Mouse (Mus musculus) heart, adult 2 months (tissue): ENCODE measurements around the gene Per2.

Source experiments
- CTCF ChIP-seq: fragments of 200-600 bp; IDR thresholded peaks from 2 replicates; pipeline ENCODE4 v1.8.1; 2022; ENCODE audit warnings: antibody characterized with exemption, mild to moderate bottlenecking, moderate library complexity
- EP300 ChIP-seq: fragments of 200-500 bp; IDR thresholded peaks from 2 replicates; pipeline ENCODE4 v1.6.1; 2011; ENCODE audit warnings: low read depth, low read length, control low read depth; ENCODE audit not compliant: insufficient read depth
- POLR2A ChIP-seq: fragments of 200-500 bp; IDR thresholded peaks from 2 replicates; pipeline ENCODE4 v1.6.1; 2011; ENCODE audit warnings: mild to moderate bottlenecking, low read depth, low read length, control low read depth; ENCODE audit not compliant: insufficient read depth

GRCm38 (mm10) chr1:91381091-91381471 is 78.0 kb downstream of the Per2 start:
- no peak for TF ChIP-seq CTCF
- no peak for TF ChIP-seq POLR2A
- TF ChIP-seq EP300 = no peak
